Mouse (Mus musculus) embryonic facial prominence, embryonic 15.5 days (tissue): ENCODE measurements around the gene B4galt1. TPM values are rescaled to one million over a fixed set of nuclear protein-coding genes. Genes with fewer than 3 reads are reported as not detected.
"Not testable (repeated sequence)": the region's sequence is repeated elsewhere in the genome, so short reads cannot be mapped to it uniquely, and the experiment has no call there.

Source experiments
- ATAC-seq: fragments of 200-750 bp; cut with Nextera tagmentation; 2 replicates; pipeline ENCODE4 v1.8.0; 2017; ENCODE audit warnings: low read depth, moderate TSS enrichment; ENCODE audit not compliant: insufficient number of reproducible peaks, low FRiP score, low TSS enrichment
- H3K27ac ChIP-seq: fragments of 300-500 bp; sonication (generic); replicated peaks from 2 replicates; pipeline ENCODE4 v1.5.1; 2015; ENCODE audit warnings: mild to moderate bottlenecking, inconsistent platforms
- H3K27me3 ChIP-seq: fragments of 300-500 bp; sonication (generic); 2 replicates; pipeline ENCODE4 v1.6.1; 2015; ENCODE audit warnings: inconsistent platforms
- H3K36me3 ChIP-seq: fragments of 300-500 bp; sonication (generic); 2 replicates; pipeline ENCODE4 v1.6.1; 2015; ENCODE audit warnings: mild to moderate bottlenecking, inconsistent platforms
- H3K4me1 ChIP-seq: fragments of 300-500 bp; sonication (generic); 2 replicates; pipeline ENCODE4 v1.6.1; 2015; ENCODE audit warnings: inconsistent platforms
- H3K4me2 ChIP-seq: fragments of 300-500 bp; sonication (generic); replicated peaks from 2 replicates; pipeline ENCODE4 v1.6.1; 2015; ENCODE audit warnings: mild to moderate bottlenecking, inconsistent platforms
- H3K4me3 ChIP-seq: fragments of 300-500 bp; sonication (generic); replicated peaks from 2 replicates; pipeline ENCODE4 v1.5.1; 2015; ENCODE audit warnings: mild to moderate bottlenecking, inconsistent platforms
- H3K9ac ChIP-seq: fragments of 300-500 bp; sonication (generic); 2 replicates; pipeline ENCODE4 v1.6.1; 2015; ENCODE audit warnings: inconsistent platforms
- H3K9me3 ChIP-seq: fragments of 300-500 bp; sonication (generic); replicated peaks from 2 replicates; pipeline ENCODE4 v1.6.1; 2016; ENCODE audit warnings: inconsistent platforms
- WGBS: fragments of 180-500 bp; shearing (Covaris S2); methylation state at CpG from one replicate; pipeline ENCODE4 v1.1.7; 2015; 5-methylcytosine and 5-hydroxymethylcytosine counted together
- polyA plus RNA-seq: library from polyadenylated mRNA; unstranded; fragments of >200 nt; fragmentation: Nextera tagmentation; extraction: Ambion mirVana; gene quantifications from 2 replicates; pipeline ENCODE4 v1.2.1, GENCODE M21; 2015

The B4galt1 gene
- polyA plus RNA-seq, 1 experiment from 2014 or later: 59.7 TPM

GRCm38 (mm10) chr4:40815775-40816372 is 37.9 kb downstream of the B4galt1 start:
- no peak overlapping the region for H3K9ac ChIP-seq
- H3K4me2 ChIP-seq: no peak overlapping the region
- H3K36me3 ChIP-seq: peaks cover 57% of the 10 kb centered on the region; the same call in 1 of the 2 replicates
- H3K4me1 ChIP-seq: peaks cover 11% of the 10 kb centered on the region; the same call in 1 of the 2 replicates
- H3K4me3 ChIP-seq: no peak overlapping the region
- no peak overlapping the region for H3K27ac ChIP-seq
- no peaks in the 10 kb centered on the region for H3K27me3 ChIP-seq
- no peaks in the 10 kb centered on the region for H3K9me3 ChIP-seq
- ATAC-seq: no peak
- WGBS: 28% methylated on average over 12 of the region's 12 CpGs

GRCm38 (mm10) chr4:40815120-40815519 is 38.7 kb downstream of the B4galt1 start:
- Histone ChIP-seq H3K27me3 (no peaks in the 10 kb centered on the region), H3K27ac (no peak overlapping the region), H3K9me3 (no peaks in the 10 kb centered on the region), H3K4me2 (no peak overlapping the region), H3K4me3 (no peak overlapping the region), H3K4me1 (peaks cover 11% of the 10 kb centered on the region; the same call in 1 of the 2 replicates), H3K9ac (no peak overlapping the region), H3K36me3 (peaks cover 57% of the 10 kb centered on the region; the same call in 1 of the 2 replicates)
- ATAC-seq: no peak
- WGBS: 79% methylated on average over 3 of the region's 3 CpGs

- WGBS: 77% methylated on average over 6 of the region's 6 CpGs
- Histone ChIP-seq H3K4me3 (no peak overlapping the region), H3K27me3 (no peaks in the 10 kb centered on the region), H3K36me3 (peaks cover 56% of the 10 kb centered on the region), H3K4me1 (peaks cover 11% of the 10 kb centered on the region; the same call in 1 of the 2 replicates), H3K9ac (no peak overlapping the region), H3K9me3 (no peaks in the 10 kb centered on the region), H3K27ac (no peak overlapping the region), H3K4me2 (no peak overlapping the region)
- ATAC-seq: no peak
Measured at GRCm38 (mm10) chr4:40814359-40814758, 39.4 kb downstream of the B4galt1 start.

- 92% methylated on average over 1 of the region's 1 CpGs for WGBS
- Histone ChIP-seq H3K4me1 (peaks cover 11% of the 10 kb centered on the region; the same call in 1 of the 2 replicates), H3K27me3 (no peaks in the 10 kb centered on the region), H3K4me2 (no peak overlapping the region), H3K27ac (no peak overlapping the region), H3K36me3 (peaks cover 58% of the 10 kb centered on the region), H3K9me3 (no peaks in the 10 kb centered on the region), H3K4me3 (no peak overlapping the region), H3K9ac (no peak overlapping the region)
- no peak for ATAC-seq
Measured at GRCm38 (mm10) chr4:40812891-40813290, 40.9 kb downstream of the B4galt1 start.

- Histone ChIP-seq H3K27ac (no peak overlapping the region), H3K27me3 (no peaks in the 10 kb centered on the region), H3K4me2 (no peak overlapping the region), H3K9ac (no peak overlapping the region), H3K9me3 (no peaks in the 10 kb centered on the region), H3K36me3 (peaks cover 74% of the 10 kb centered on the region), H3K4me3 (no peak overlapping the region), H3K4me1 (peaks cover 5% of the 10 kb centered on the region; the same call in 1 of the 2 replicates)
- ATAC-seq: no peak
- 94% methylated on average over 5 of the region's 5 CpGs for WGBS
Measured at GRCm38 (mm10) chr4:40810481-40810880, 43.3 kb downstream of the B4galt1 start.

- peaks cover 69% of the 10 kb centered on the region for H3K36me3 ChIP-seq
- H3K27me3 ChIP-seq: no peaks in the 10 kb centered on the region
- no peak overlapping the region for H3K4me2 ChIP-seq
- no peak for ATAC-seq
- H3K9ac ChIP-seq: no peak overlapping the region
- no peaks in the 10 kb centered on the region for H3K4me1 ChIP-seq
- no peaks in the 10 kb centered on the region for H3K9me3 ChIP-seq
- no peak overlapping the region for H3K27ac ChIP-seq
- H3K4me3 ChIP-seq: no peak overlapping the region
- WGBS: 85% methylated on average over 4 of the region's 4 CpGs
Measured at GRCm38 (mm10) chr4:40807382-40807781, 46.4 kb downstream of the B4galt1 start.

- no peak for ATAC-seq
- Histone ChIP-seq H3K4me1 (no peaks in the 10 kb centered on the region), H3K27me3 (no peaks in the 10 kb centered on the region), H3K9ac (no peak overlapping the region), H3K4me3 (no peak overlapping the region), H3K4me2 (no peak overlapping the region), H3K36me3 (peaks cover 53% of the 10 kb centered on the region), H3K27ac (no peak overlapping the region), H3K9me3 (no peaks in the 10 kb centered on the region)
- 77% methylated on average over 8 of the region's 8 CpGs for WGBS
Measured at GRCm38 (mm10) chr4:40805401-40805800, 48.4 kb downstream of the B4galt1 start.

GRCm38 (mm10) chr4:40802787-40803186 is 51.0 kb downstream of the B4galt1 start:
- WGBS: 89% methylated on average over 3 of the region's 3 CpGs

GRCm38 (mm10) chr4:40801908-40802307 is 51.9 kb downstream of the B4galt1 start:
- Histone ChIP-seq H3K27me3 (no peaks in the 10 kb centered on the region), H3K9ac (no peak overlapping the region), H3K36me3 (peaks cover 28% of the 10 kb centered on the region), H3K4me2 (no peak overlapping the region), H3K9me3 (no peaks in the 10 kb centered on the region), H3K4me3 (no peak overlapping the region), H3K4me1 (no peaks in the 10 kb centered on the region), H3K27ac (no peak overlapping the region)
- WGBS: 59% methylated on average over 4 of the region's 4 CpGs
- ATAC-seq: no peak

More at GRCm38 (mm10) chr4:40802787-40803186, 51.0 kb downstream of the B4galt1 start:
- Histone ChIP-seq H3K27ac (no peak overlapping the region), H3K27me3 (no peaks in the 10 kb centered on the region), H3K9me3 (no peaks in the 10 kb centered on the region), H3K36me3 (peaks cover 36% of the 10 kb centered on the region), H3K4me1 (no peaks in the 10 kb centered on the region), H3K9ac (no peak overlapping the region), H3K4me2 (no peak overlapping the region), H3K4me3 (no peak overlapping the region)
- ATAC-seq: no peak

- WGBS: 71% methylated on average over 3 of the region's 3 CpGs
- Histone ChIP-seq H3K27me3 (no peaks in the 10 kb centered on the region), H3K27ac (no peak overlapping the region), H3K4me2 (no peak overlapping the region), H3K4me3 (no peak overlapping the region), H3K36me3 (peaks cover 20% of the 10 kb centered on the region; the same call in 1 of the 2 replicates), H3K9me3 (no peaks in the 10 kb centered on the region), H3K4me1 (no peaks in the 10 kb centered on the region), H3K9ac (no peak overlapping the region)
- ATAC-seq: no peak
Measured at GRCm38 (mm10) chr4:40800873-40801272, 52.9 kb downstream of the B4galt1 start.

GRCm38 (mm10) chr4:40798833-40799555 is 54.8 kb downstream of the B4galt1 start:
- H3K9ac ChIP-seq, H3K9me3 ChIP-seq, ATAC-seq, H3K4me3 ChIP-seq, H3K4me2 ChIP-seq, H3K27ac ChIP-seq, H3K27me3 ChIP-seq, H3K4me1 ChIP-seq: not testable (repeated sequence)
- peaks cover 12% of the 10 kb centered on the region; the same call in 1 of the 2 replicates for H3K36me3 ChIP-seq
- WGBS: 72% methylated on average over 2 of the region's 2 CpGs
